Mouse (Mus musculus): Measurements from ENCODE around the gene 9630041A04Rik. TPM values are rescaled to one million over a fixed set of nuclear protein-coding genes. Genes with fewer than 3 reads are reported as not detected.

The 9630041A04Rik gene
- polyA plus RNA-seq, 1 experiment from 2014 or later, result not detected

DNA sequence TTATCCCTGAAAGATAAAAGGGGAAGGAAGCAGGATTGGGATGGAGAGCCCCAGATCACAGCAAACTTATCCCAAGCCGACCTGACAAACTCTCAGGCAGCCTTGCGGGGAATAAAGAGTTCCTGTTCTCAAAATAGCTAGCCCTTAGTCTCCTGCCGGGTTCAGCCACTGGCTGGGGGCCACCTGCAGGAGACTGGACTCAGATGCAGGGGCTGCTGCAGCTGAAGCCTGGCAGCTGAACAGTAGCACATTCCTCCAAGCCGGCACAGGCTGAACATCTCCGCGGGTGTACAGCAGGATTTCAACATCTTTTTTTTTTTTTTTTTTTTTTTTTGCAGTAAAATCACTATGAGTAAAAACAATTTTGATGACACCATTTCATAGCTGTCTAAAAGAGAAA lies 110.2 kb downstream of the 9630041A04Rik start:
- H3K4me2 ChIP-seq (replicated peaks; ENCODE audit: low read depth), result no peak overlapping the region
- no peak for ATAC-seq (ENCODE audit: low FRiP score, low TSS enrichment)
- no peak overlapping the region for H3K27ac ChIP-seq (replicated peaks)
- 16% methylated on average over 6 of the region's 6 CpGs for WGBS
- no peaks in the 10 kb centered on the region for H3K27me3 ChIP-seq (ENCODE audit: control insufficient read depth, insufficient read depth, low read length)
- TF ChIP-seq EP300 (optimal IDR thresholded peaks at IDR 0.05) (no peak), CTCF (IDR thresholded peaks at IDR 0.05; ENCODE audit: low read depth) (peak; percentile 9; the same call in 1 of the 2 replicates)
- H3K4me1 ChIP-seq (replicated peaks; ENCODE audit: control insufficient read depth, insufficient read depth), result no peaks in the 10 kb centered on the region
- DNase-seq (ENCODE audit: low spot score), result no peak
- H3K9ac ChIP-seq (ENCODE audit: low read length), result no peak overlapping the region
- H3K36me3 ChIP-seq (ENCODE audit: control insufficient read depth, insufficient read depth, low read length), result no peaks in the 10 kb centered on the region
- no peaks in the 10 kb centered on the region for H3K9me3 ChIP-seq (ENCODE audit: control insufficient read depth, low read length)
- H3K4me3 ChIP-seq (ENCODE audit: low read depth, low read length), result no peak overlapping the region

DNA sequence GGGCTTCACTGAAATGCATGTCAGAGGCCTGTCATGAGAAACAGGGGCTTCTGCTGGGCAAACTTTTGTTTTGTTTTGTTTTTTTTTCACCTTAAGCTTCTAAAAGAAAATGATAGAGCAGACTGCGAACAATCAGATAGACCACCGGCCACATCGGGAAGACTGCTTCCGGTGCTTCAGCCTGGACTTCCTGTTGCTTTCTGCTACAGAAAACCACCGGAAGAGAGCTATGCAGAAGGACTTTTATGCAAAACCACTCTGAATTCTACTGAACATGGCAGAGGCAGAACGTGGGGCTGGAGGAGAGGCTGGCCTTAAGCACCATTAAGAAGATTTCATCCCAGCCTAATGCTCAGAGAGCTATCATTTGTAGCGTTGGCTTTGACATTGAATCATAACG lies 110.7 kb downstream of the 9630041A04Rik start:
- no peaks in the 10 kb centered on the region for H3K36me3 ChIP-seq (ENCODE audit: control insufficient read depth, insufficient read depth, low read length)
- H3K9ac ChIP-seq (ENCODE audit: low read length), result no peak overlapping the region
- no peaks in the 10 kb centered on the region for H3K27me3 ChIP-seq (ENCODE audit: control insufficient read depth, insufficient read depth, low read length)
- 62% methylated on average over 8 of the region's 8 CpGs for WGBS
- no peaks in the 10 kb centered on the region for H3K4me1 ChIP-seq (replicated peaks; ENCODE audit: control insufficient read depth, insufficient read depth)
- no peak overlapping the region for H3K4me3 ChIP-seq (ENCODE audit: low read depth, low read length)
- ATAC-seq (ENCODE audit: low FRiP score, low TSS enrichment) (no peak), DNase-seq (ENCODE audit: low spot score) (no peak)
- TF ChIP-seq EP300 (optimal IDR thresholded peaks at IDR 0.05) (no peak), CTCF (IDR thresholded peaks at IDR 0.05; ENCODE audit: low read depth) (no peak)
- H3K4me2 ChIP-seq (replicated peaks; ENCODE audit: low read depth), result no peak overlapping the region
- H3K9me3 ChIP-seq (ENCODE audit: control insufficient read depth, low read length), result no peaks in the 10 kb centered on the region
- no peak overlapping the region for H3K27ac ChIP-seq (replicated peaks)

DNA sequence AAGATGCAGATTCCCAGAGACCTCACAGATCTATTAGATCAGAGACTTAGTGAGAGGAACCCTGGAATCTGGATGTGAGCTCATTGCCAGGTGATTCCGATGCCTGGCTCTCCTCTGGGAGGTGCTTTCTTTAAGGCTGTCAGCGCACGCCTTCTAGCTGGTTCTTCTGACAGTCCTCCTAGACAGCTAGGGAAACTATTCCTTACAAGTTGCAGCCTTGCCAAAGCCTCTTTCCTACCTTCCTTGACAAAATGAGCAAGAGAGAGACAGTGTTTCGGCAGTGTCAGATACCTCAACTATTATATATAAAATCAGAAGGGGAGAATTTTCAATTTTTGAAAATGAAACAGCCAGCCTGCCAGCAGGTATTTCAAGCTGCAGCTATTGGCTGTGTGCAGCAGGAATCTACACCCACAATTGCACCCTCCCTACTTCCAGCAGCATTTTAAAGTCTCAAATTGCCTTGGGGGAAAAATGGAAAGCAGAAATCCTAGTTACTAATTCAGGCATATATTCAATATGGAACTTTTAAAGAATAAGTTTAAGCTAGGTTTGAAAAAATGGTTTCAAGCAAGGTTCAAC lies 115.3 kb downstream of the 9630041A04Rik start:
- TF ChIP-seq CTCF (IDR thresholded peaks at IDR 0.05; ENCODE audit: low read depth) (no peak), EP300 (optimal IDR thresholded peaks at IDR 0.05) (no peak)
- WGBS, result 88% methylated on average over 4 of the region's 4 CpGs

DNA sequence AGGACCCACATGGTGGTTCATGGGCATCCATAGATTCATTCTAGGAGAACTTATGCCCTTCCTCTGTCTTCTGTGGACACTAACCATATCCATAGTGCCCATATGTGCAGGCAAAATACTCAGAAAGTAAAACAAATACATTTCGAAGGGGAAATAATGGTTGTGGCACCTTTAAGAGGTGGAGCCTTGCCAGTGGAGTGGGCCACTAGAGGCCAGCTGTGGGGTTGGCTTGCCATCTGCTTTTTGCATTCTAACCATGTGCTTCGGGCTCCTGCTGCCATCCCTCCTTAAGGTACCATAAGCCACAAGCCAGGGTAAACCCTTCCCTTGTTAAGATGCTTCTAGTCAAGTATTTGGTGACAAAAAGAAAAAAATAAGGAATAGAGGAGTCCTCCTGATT lies 119.5 kb downstream of the 9630041A04Rik start:
- 82% methylated on average over 2 of the region's 2 CpGs for WGBS

More for the DNA sequence above, 115.3 kb downstream of the 9630041A04Rik start:
- Histone ChIP-seq H3K4me1 (replicated peaks; ENCODE audit: control insufficient read depth, insufficient read depth) (no peaks in the 10 kb centered on the region), H3K27ac (replicated peaks) (no peak overlapping the region), H3K4me3 (ENCODE audit: low read depth, low read length) (no peak overlapping the region), H3K27me3 (ENCODE audit: control insufficient read depth, insufficient read depth, low read length) (no peaks in the 10 kb centered on the region), H3K9ac (ENCODE audit: low read length) (no peak overlapping the region), H3K9me3 (ENCODE audit: control insufficient read depth, low read length) (no peaks in the 10 kb centered on the region), H3K4me2 (replicated peaks; ENCODE audit: low read depth) (no peak overlapping the region), H3K36me3 (ENCODE audit: control insufficient read depth, insufficient read depth, low read length) (no peaks in the 10 kb centered on the region)
- DNase-seq (ENCODE audit: low spot score) (no peak), ATAC-seq (ENCODE audit: low FRiP score, low TSS enrichment) (no peak)

DNA sequence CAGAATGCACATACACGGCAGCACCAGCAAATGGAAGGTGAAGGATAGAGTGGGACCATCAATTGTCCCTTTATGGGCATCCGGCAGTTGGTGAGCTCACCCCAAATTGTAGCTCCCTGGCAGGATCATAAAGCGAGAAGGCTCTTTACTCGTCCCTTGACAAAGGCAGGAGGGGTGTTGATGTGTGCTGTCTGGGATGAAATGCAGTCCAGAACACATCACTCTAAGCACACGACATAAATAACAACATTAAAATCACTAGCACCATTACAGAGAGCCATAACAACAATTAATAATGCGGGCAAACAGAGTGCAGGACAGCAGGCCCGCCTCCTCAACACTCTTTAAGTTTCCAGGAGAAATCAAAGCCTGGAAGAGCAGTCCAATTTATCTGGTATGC lies 120.7 kb downstream of the 9630041A04Rik start:
- 81% methylated on average over 7 of the region's 7 CpGs for WGBS

More for the DNA sequence above, 119.5 kb downstream of the 9630041A04Rik start:
- Histone ChIP-seq H3K4me2 (replicated peaks; ENCODE audit: low read depth) (no peak overlapping the region), H3K4me1 (replicated peaks; ENCODE audit: control insufficient read depth, insufficient read depth) (no peaks in the 10 kb centered on the region), H3K4me3 (ENCODE audit: low read depth, low read length) (no peak overlapping the region), H3K36me3 (ENCODE audit: control insufficient read depth, insufficient read depth, low read length) (no peaks in the 10 kb centered on the region), H3K27me3 (ENCODE audit: control insufficient read depth, insufficient read depth, low read length) (no peaks in the 10 kb centered on the region), H3K9me3 (ENCODE audit: control insufficient read depth, low read length) (no peaks in the 10 kb centered on the region), H3K27ac (replicated peaks) (no peak overlapping the region), H3K9ac (ENCODE audit: low read length) (no peak overlapping the region)
- DNase-seq (ENCODE audit: low spot score), result no peak
- no peak for TF ChIP-seq EP300 (optimal IDR thresholded peaks at IDR 0.05)
- TF ChIP-seq CTCF (IDR thresholded peaks at IDR 0.05; ENCODE audit: low read depth), result no peak
- ATAC-seq (ENCODE audit: low FRiP score, low TSS enrichment), result no peak

DNA sequence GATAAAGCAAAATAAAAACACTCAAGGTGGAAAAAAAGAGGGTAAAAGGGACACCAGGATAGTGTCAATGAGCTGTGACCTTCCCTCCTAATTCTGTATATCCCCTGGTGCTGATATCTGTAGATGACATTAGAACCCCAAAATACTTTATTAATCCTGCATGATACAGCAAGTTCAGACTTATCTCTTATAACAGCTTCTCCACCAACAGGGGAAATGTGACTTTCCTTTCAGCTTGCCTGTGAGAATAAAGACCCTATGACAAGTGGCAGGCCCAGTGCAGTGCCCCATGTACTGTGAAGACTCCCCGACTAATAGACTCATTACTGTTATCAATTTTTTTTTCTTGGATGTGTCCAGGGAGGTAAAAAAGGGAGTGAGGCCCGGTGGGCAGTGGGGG lies 125.3 kb downstream of the 9630041A04Rik start:
- no peak for ATAC-seq (ENCODE audit: low FRiP score, low TSS enrichment)
- Histone ChIP-seq H3K27me3 (ENCODE audit: control insufficient read depth, insufficient read depth, low read length) (no peaks in the 10 kb centered on the region), H3K9ac (ENCODE audit: low read length) (no peak overlapping the region), H3K27ac (replicated peaks) (no peak overlapping the region), H3K4me1 (replicated peaks; ENCODE audit: control insufficient read depth, insufficient read depth) (no peaks in the 10 kb centered on the region), H3K4me2 (replicated peaks; ENCODE audit: low read depth) (no peak overlapping the region), H3K36me3 (ENCODE audit: control insufficient read depth, insufficient read depth, low read length) (no peaks in the 10 kb centered on the region), H3K4me3 (ENCODE audit: low read depth, low read length) (no peak overlapping the region), H3K9me3 (ENCODE audit: control insufficient read depth, low read length) (no peaks in the 10 kb centered on the region)
- DNase-seq (ENCODE audit: low spot score), result no peak
- 77% methylated on average over 2 of the region's 2 CpGs for WGBS
- no peak for TF ChIP-seq CTCF (IDR thresholded peaks at IDR 0.05; ENCODE audit: low read depth)
- TF ChIP-seq EP300 (optimal IDR thresholded peaks at IDR 0.05), result no peak

More for the DNA sequence above, 120.7 kb downstream of the 9630041A04Rik start:
- Histone ChIP-seq H3K9me3 (ENCODE audit: control insufficient read depth, low read length) (no peaks in the 10 kb centered on the region), H3K36me3 (ENCODE audit: control insufficient read depth, insufficient read depth, low read length) (no peaks in the 10 kb centered on the region), H3K4me2 (replicated peaks; ENCODE audit: low read depth) (no peak overlapping the region), H3K9ac (ENCODE audit: low read length) (no peak overlapping the region), H3K4me3 (ENCODE audit: low read depth, low read length) (no peak overlapping the region), H3K4me1 (replicated peaks; ENCODE audit: control insufficient read depth, insufficient read depth) (no peaks in the 10 kb centered on the region), H3K27me3 (ENCODE audit: control insufficient read depth, insufficient read depth, low read length) (no peaks in the 10 kb centered on the region), H3K27ac (replicated peaks) (no peak overlapping the region)
- DNase-seq (ENCODE audit: low spot score), result no peak
- ATAC-seq (ENCODE audit: low FRiP score, low TSS enrichment), result no peak
- no peak for TF ChIP-seq EP300 (optimal IDR thresholded peaks at IDR 0.05)
- no peak for TF ChIP-seq CTCF (IDR thresholded peaks at IDR 0.05; ENCODE audit: low read depth)
